Mouse (Mus musculus): ENCODE data around the gene Fsd2.

The Fsd2 gene

GRCm38 (mm10) chr7:81566892-81567291 lies at the start of gene Fsd2:
Fsd2 (minus strand) TSS chr7:81566944.
- in situ Hi-C loops (cut with MboI; ENCODE audit: unreplicated experiment in 2 of 2), result loop anchor here in 1 of 2 experiments (25.0 kb wide), 1 partner anchor 405 kb away; no protein-coding TSS in a partner anchor

- in situ Hi-C loops (cut with MboI; ENCODE audit: unreplicated experiment in 2 of 2), result no loop called here
Measured at GRCm38 (mm10) chr7:81615031-81615430, 48.3 kb upstream of the Fsd2 start.

- in situ Hi-C loops (cut with MboI; ENCODE audit: unreplicated experiment in 2 of 2), result no loop called here
Measured at GRCm38 (mm10) chr7:81612856-81613635, 46.3 kb upstream of the Fsd2 start.

GRCm38 (mm10) chr7:81610125-81610524 lies 43.4 kb upstream of the Fsd2 start:
- in situ Hi-C loops (cut with MboI; ENCODE audit: unreplicated experiment in 2 of 2), result no loop called here

GRCm38 (mm10) chr7:81606452-81606851 lies 39.7 kb upstream of the Fsd2 start:
- in situ Hi-C loops (cut with MboI; ENCODE audit: unreplicated experiment in 2 of 2), result no loop called here

- in situ Hi-C loops (cut with MboI; ENCODE audit: unreplicated experiment in 2 of 2), result no loop called here
Measured at GRCm38 (mm10) chr7:81605489-81605888, 38.7 kb upstream of the Fsd2 start.

- in situ Hi-C loops (cut with MboI; ENCODE audit: unreplicated experiment in 2 of 2), result no loop called here
Measured at GRCm38 (mm10) chr7:81604991-81605390, 38.2 kb upstream of the Fsd2 start.

- in situ Hi-C loops (cut with MboI; ENCODE audit: unreplicated experiment in 2 of 2), result no loop called here
Measured at GRCm38 (mm10) chr7:81599379-81600280, 32.9 kb upstream of the Fsd2 start.

GRCm38 (mm10) chr7:81597660-81598059 lies 30.9 kb upstream of the Fsd2 start:
- in situ Hi-C loops (cut with MboI; ENCODE audit: unreplicated experiment in 2 of 2), result no loop called here

GRCm38 (mm10) chr7:81596086-81596485 lies 29.3 kb upstream of the Fsd2 start:
- in situ Hi-C loops (cut with MboI; ENCODE audit: unreplicated experiment in 2 of 2), result no loop called here

GRCm38 (mm10) chr7:81595056-81595455 lies 28.3 kb upstream of the Fsd2 start:
- in situ Hi-C loops (cut with MboI; ENCODE audit: unreplicated experiment in 2 of 2), result no loop called here

GRCm38 (mm10) chr7:81593387-81593786 lies 26.6 kb upstream of the Fsd2 start:
- in situ Hi-C loops (cut with MboI; ENCODE audit: unreplicated experiment in 2 of 2), result no loop called here

GRCm38 (mm10) chr7:81592686-81593085 lies 25.9 kb upstream of the Fsd2 start:
- in situ Hi-C loops (cut with MboI; ENCODE audit: unreplicated experiment in 2 of 2), result no loop called here

GRCm38 (mm10) chr7:81587238-81587637 lies 20.5 kb upstream of the Fsd2 start:
- in situ Hi-C loops (cut with MboI; ENCODE audit: unreplicated experiment in 2 of 2), result loop anchor here in 1 of 2 experiments (10.0 kb wide), 1 partner anchor 198 kb away; the partner anchor contains the start of gene 3110040N11Rik

GRCm38 (mm10) chr7:81585326-81585725 lies 18.6 kb upstream of the Fsd2 start:
- in situ Hi-C loops (cut with MboI; ENCODE audit: unreplicated experiment in 2 of 2), result loop anchor here in 1 of 2 experiments (10.0 kb wide), 1 partner anchor 199 kb away; the partner anchor contains the start of gene 3110040N11Rik

- in situ Hi-C loops (cut with MboI; ENCODE audit: unreplicated experiment in 2 of 2), result loop anchor here in 1 of 2 experiments (10.0 kb wide), 1 partner anchor 201 kb away; the partner anchor contains the start of gene 3110040N11Rik
Measured at GRCm38 (mm10) chr7:81583512-81583911, 16.8 kb upstream of the Fsd2 start.

- in situ Hi-C loops (cut with MboI; ENCODE audit: unreplicated experiment in 2 of 2), result no loop called here
Measured at GRCm38 (mm10) chr7:81579312-81579711, 12.6 kb upstream of the Fsd2 start.

- in situ Hi-C loops (cut with MboI; ENCODE audit: unreplicated experiment in 2 of 2), result no loop called here
Measured at GRCm38 (mm10) chr7:81578413-81578812, 11.7 kb upstream of the Fsd2 start.

GRCm38 (mm10) chr7:81577872-81578271 lies 11.1 kb upstream of the Fsd2 start:
- in situ Hi-C loops (cut with MboI; ENCODE audit: unreplicated experiment in 2 of 2), result no loop called here

GRCm38 (mm10) chr7:81575606-81576005 lies 8.9 kb upstream of the Fsd2 start:
- in situ Hi-C loops (cut with MboI; ENCODE audit: unreplicated experiment in 2 of 2), result no loop called here

GRCm38 (mm10) chr7:81573821-81574220 lies 7.1 kb upstream of the Fsd2 start:
- in situ Hi-C loops (cut with MboI; ENCODE audit: unreplicated experiment in 2 of 2), result loop anchor here in 1 of 2 experiments (5.0 to 25.0 kb wide), 2 partner anchors 47 to 412 kb away; no protein-coding TSS in a partner anchor
